Mouse (Mus musculus): ENCODE measurements around the gene Atxn7l3. TPM values are rescaled to one million over a fixed set of nuclear protein-coding genes. Genes with fewer than 3 reads are reported as not detected.
A peak's percentile ranks its signal among the peaks of the same experiment; 100 is the strongest.

Gene Atxn7l3
- 11.6 and 13.1 TPM in 2 replicates for polyA plus RNA-seq (2012; ENCODE audit: insufficient read depth, insufficient read length, missing spikeins)

DNA sequence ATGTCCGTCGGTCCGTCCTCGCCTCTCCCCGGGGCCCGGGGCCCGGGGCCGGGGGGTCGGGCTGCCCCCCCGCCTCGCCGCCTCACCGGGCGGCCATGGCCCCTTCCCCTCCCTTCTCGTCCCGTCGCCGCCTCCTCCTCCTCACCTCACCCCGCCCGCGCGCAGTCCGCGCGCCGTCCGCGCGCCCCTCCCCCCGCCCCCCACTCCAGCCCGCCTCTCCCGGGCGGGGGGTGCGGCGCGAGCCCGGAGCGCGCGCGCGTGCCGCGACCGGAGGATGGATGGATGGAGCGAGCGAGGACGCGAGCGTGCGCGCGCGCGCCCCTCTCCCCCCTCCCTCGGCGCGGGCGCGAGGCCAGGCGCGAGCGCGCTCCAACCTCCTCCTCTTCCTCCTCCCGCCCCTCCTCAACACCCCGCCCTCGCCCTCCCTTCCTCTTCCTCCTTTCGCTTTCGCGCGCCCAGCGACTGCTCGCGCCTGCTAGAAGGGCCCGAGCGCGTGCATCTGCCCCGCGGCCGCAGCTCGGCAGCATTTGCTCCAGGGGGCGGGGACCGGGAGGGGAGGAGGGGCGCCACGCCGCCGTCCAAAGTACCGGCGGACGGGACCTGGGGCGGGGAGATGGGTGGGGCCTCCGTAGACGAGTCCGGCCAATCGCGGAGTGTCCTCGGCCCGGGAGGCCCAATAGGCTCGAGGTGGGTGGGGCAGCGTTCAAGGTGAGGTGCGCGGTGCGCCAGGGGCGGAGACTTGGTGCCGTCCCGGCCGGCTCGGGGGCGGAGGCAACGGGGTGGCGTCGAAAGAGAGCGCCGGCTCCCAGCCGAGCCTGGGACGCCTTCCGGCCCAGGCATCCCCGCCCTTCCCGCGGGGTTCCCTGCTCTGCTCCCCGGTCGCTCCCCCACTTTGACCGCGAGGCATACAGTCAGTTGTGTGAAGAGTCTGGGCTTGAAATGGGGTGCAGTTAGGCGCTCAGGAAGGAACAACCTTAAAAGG, at the start of gene Atxn7l3:
Gene Atxn7l3, minus strand, starts transcription at position 141 of the 982 bp plus-strand sequence.
- peaks cover 3% of the 10 kb centered on the region; the same call in 1 of the 2 replicates for H3K4me1 ChIP-seq (ENCODE audit: control insufficient read depth, insufficient read depth, insufficient read length, low read length)
- H3K4me3 ChIP-seq (ENCODE audit: insufficient read depth, low read depth, low read length): peak within 1 kb of the TSS; percentile 87
- peak within 1 kb of the TSS; percentile 90 for H3K27ac ChIP-seq (replicated peaks; ENCODE audit: low read depth, low read length)

DNA sequence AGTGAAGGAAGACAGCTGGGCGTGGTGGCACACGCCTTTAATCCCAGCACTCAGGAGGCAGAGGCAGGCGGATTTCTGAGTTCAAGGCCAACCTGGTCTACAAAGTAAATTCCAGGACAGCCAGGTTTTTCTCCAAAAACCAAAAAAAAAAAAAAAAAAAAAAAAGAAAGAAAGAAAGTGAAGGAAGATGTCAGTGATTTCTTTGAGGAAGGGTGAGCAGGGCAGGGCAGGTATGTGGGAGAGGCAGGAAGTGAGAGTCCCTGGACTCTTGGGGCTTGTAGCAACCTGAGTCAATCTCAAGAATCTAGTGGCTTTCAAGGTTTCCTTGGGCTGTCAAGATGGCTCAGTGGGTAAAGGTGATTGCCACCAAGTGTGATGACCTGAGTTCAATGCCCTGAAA, 48.0 kb upstream of the Atxn7l3 start:
- Histone ChIP-seq H3K4me1 (ENCODE audit: control insufficient read depth, insufficient read depth, insufficient read length, low read length) (0 out of 2 replicates have a peak, but pooled peaks cover 4% of the 10 kb centered on the region), H3K27ac (replicated peaks; ENCODE audit: low read depth, low read length) (no peak overlapping the region), H3K4me3 (ENCODE audit: insufficient read depth, low read depth, low read length) (no peak overlapping the region)

DNA sequence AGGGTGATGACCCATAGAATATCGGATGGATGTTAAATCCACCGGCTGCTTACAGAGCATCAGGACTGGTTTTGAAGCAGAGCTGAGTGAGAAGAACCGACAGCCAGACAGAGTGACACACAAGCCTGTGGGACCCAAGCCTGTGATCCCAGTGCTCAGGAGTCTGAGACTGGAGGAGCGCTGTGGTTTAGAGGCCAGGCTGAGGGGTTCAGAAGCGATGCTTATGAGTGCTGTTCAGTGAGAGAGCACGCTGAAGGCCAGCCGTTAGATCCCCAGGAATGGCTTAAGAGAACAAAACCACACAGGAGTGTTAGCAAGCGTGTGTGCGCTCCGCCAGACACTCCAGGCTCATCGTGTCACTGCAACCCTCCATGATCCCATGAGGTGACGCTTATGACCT, 46.3 kb upstream of the Atxn7l3 start:
- H3K4me3 ChIP-seq (ENCODE audit: insufficient read depth, low read depth, low read length): no peak overlapping the region
- no peak overlapping the region for H3K27ac ChIP-seq (replicated peaks; ENCODE audit: low read depth, low read length)
- peaks cover 12% of the 10 kb centered on the region for H3K4me1 ChIP-seq (ENCODE audit: control insufficient read depth, insufficient read depth, insufficient read length, low read length)

DNA sequence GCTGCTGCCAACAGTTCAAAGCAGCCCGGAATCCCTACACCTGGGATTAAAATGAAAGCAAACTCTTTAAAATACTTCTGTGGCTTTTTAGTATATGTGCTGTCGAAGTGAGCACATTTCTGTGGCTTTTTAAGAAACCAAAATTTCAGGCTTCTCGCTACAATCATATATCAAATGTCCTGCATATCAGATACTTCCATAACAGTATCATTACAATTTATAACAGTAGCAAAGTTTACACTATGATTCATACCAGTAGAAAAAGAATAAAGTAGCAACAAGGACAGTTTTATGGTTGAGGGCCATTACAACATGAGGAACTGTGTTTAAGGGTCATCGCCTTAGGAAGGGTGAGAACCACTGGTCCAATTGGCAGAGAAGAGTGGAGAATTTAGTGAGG, 44.7 kb upstream of the Atxn7l3 start:
- no peak overlapping the region for H3K27ac ChIP-seq (replicated peaks; ENCODE audit: low read depth, low read length)
- no peak overlapping the region for H3K4me3 ChIP-seq (ENCODE audit: insufficient read depth, low read depth, low read length)
- H3K4me1 ChIP-seq (ENCODE audit: control insufficient read depth, insufficient read depth, insufficient read length, low read length): peaks cover 10% of the 10 kb centered on the region

DNA sequence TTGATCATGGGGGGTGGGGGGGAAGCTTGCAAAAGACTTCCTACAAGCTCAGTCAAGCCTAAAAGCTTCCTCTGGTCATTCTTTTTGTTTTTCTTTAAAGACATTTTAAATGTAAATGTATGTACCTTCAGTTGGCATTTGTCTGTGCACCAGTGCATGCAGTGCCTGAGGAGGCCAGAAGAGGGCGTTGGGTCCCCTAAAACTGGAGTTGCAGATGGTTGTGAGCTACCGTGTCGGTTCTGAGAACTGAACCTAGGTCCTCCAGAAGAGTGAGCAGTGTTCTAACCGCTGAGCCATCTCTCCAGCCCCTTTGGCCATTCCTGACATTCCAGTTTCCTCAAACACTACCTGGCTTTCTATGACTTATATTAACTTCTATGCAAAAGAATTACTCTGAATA, 43.2 kb upstream of the Atxn7l3 start:
- no peak overlapping the region for H3K4me3 ChIP-seq (ENCODE audit: insufficient read depth, low read depth, low read length)
- H3K4me1 ChIP-seq (ENCODE audit: control insufficient read depth, insufficient read depth, insufficient read length, low read length): peaks cover 12% of the 10 kb centered on the region
- no peak overlapping the region for H3K27ac ChIP-seq (replicated peaks; ENCODE audit: low read depth, low read length)

DNA sequence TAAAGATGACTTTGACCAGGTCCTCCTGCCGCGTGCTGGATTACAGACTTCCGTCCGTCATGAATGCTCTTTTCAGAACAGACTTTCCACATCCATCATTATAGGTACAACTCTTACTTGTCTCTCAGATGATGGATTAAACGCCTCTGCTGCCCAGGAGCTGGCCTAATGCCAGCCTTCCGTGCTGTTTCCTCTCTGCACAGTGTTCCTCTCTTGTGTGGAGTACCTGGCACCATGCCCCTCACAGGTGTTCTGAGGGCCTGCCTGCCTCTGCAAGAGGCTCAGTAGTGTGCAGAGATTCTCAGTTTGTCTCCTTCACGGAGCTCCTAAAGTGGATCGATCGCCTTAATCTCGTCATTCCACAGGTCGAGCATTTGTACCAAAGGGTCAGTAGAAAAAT, 42.8 kb upstream of the Atxn7l3 start:
- Histone ChIP-seq H3K4me3 (ENCODE audit: insufficient read depth, low read depth, low read length) (no peak overlapping the region), H3K27ac (replicated peaks; ENCODE audit: low read depth, low read length) (peak overlapping the region; percentile 95)

DNA sequence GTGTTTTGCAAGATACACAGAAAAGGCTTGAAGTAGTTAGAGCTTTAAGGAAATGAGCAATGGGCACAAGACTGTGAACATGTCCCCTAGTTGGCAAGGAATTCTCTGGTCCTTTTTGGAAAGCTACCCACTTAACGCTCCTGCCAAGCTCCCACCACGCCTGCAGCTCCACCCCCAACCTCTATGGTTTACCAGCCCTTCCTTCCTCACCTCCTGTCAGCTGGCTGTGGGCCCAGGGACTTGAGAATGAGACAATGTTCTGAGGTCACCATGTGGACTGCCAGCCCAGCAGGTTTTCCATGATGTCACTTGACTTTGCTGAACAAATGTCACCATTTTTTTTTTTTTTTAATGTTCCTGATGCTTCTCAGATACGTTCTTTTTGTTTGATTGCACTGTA, 42.1 kb upstream of the Atxn7l3 start:
- H3K4me1 ChIP-seq (ENCODE audit: control insufficient read depth, insufficient read depth, insufficient read length, low read length): peaks cover 12% of the 10 kb centered on the region
- H3K4me3 ChIP-seq (ENCODE audit: insufficient read depth, low read depth, low read length): no peak overlapping the region
- H3K27ac ChIP-seq (replicated peaks; ENCODE audit: low read depth, low read length): peak overlapping the region; percentile 95

More for the DNA sequence above, 42.8 kb upstream of the Atxn7l3 start:
- peaks cover 12% of the 10 kb centered on the region for H3K4me1 ChIP-seq (ENCODE audit: control insufficient read depth, insufficient read depth, insufficient read length, low read length)

DNA sequence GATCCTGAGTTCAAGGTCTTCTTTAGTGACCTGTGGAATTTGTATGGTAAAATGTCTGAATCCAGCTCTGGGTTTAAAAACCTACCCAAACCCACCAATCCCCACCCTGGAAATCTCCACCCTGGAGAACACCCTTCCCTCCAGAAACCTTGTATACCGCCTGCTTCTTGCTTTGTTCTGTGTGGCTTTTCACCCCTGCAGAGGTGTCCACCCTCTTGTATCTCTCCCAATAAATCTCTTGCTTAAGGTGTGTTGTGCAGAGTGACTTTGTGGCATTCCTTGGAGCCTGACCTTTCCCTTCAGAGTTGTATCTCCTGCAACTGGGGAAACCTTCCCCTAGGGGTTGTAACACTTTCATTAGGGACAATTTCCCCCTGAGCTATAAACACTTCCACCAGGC, 41.5 kb upstream of the Atxn7l3 start:
- Histone ChIP-seq H3K27ac (replicated peaks; ENCODE audit: low read depth, low read length) (peak overlapping the region; percentile 64), H3K4me1 (ENCODE audit: control insufficient read depth, insufficient read depth, insufficient read length, low read length) (peaks cover 12% of the 10 kb centered on the region), H3K4me3 (ENCODE audit: insufficient read depth, low read depth, low read length) (no peak overlapping the region)

DNA sequence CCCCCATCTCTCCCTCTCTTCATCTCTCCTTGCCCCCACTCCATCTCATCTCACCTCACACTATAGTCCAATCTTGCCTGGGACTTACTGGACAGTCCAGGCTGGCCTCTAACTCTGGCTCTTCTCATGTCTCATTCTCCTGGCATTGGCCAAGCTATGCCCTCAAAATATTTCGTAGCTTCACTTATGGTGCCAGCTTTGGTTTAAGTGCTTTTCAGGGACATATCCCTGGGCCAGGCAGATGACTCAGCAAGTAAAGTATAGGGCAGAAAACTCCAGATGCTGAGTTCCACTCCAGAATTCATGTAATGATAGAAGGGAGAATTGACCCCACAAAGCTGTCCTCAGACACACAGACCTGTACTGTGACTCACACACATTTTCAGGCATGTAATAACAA, 39.8 kb upstream of the Atxn7l3 start:
- H3K4me3 ChIP-seq (ENCODE audit: insufficient read depth, low read depth, low read length): no peak overlapping the region
- H3K4me1 ChIP-seq (ENCODE audit: control insufficient read depth, insufficient read depth, insufficient read length, low read length): peaks cover 12% of the 10 kb centered on the region
- H3K27ac ChIP-seq (replicated peaks; ENCODE audit: low read depth, low read length): peak overlapping the region; percentile 58

DNA sequence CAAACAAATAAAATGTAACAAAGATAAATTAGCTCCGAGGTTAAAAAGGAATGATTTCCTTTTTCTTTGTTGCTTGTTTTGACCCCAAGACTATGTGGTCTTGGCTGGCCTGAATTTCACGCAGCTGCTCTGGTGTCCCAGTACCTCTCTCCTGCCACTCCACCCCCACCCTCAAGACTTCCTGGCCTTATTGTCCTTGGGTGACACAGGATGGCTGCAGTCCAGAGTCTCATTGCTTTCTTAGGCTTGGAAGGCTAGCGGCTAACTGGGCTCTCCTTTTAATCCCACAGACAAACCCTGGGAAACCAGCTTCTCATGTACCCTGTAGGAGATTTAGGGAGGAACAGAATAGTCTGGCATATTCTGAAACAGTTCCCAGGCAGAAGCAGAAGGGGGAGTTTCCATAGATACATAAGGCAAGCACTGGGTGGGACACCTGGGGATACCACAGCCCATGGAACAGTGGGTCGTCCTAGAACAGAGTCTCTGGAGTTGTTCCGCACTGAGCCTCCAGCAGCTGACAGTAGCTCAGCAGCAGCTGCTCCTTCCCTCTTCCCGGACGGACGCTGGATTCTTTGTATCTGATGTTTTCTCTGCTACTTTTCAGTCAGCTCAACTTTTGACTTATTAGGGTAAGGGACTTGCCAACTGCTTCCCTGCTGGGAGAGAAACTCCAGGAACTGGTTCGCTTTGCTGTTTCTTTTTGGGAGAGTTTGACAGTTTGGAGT, 38.7 kb upstream of the Atxn7l3 start:
- Histone ChIP-seq H3K4me1 (ENCODE audit: control insufficient read depth, insufficient read depth, insufficient read length, low read length) (peaks cover 12% of the 10 kb centered on the region), H3K27ac (replicated peaks; ENCODE audit: low read depth, low read length) (peak overlapping the region; percentile 81), H3K4me3 (ENCODE audit: insufficient read depth, low read depth, low read length) (peak overlapping the region; percentile 5)

DNA sequence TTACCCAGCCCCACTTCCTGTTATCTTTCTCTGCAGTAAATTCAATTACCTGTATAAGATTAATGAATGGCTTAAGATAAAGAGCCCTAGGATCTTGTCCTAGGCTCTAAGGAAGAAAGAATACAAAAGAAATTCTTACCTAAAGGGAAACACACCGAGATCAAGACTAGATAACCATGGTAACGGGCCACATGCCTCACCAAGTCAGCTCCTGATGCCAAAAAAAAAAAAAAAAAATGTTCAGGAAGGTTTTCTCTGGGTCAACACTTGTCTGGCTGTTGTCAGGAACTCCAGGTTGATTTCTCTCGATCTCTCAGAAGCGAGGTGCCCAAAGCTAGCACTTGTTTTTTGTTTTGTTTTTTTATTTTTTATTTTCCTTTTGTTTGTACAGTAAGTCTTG, 37.6 kb upstream of the Atxn7l3 start:
- Histone ChIP-seq H3K27ac (replicated peaks; ENCODE audit: low read depth, low read length) (no peak overlapping the region), H3K4me1 (ENCODE audit: control insufficient read depth, insufficient read depth, insufficient read length, low read length) (peaks cover 8% of the 10 kb centered on the region), H3K4me3 (ENCODE audit: insufficient read depth, low read depth, low read length) (no peak overlapping the region)

DNA sequence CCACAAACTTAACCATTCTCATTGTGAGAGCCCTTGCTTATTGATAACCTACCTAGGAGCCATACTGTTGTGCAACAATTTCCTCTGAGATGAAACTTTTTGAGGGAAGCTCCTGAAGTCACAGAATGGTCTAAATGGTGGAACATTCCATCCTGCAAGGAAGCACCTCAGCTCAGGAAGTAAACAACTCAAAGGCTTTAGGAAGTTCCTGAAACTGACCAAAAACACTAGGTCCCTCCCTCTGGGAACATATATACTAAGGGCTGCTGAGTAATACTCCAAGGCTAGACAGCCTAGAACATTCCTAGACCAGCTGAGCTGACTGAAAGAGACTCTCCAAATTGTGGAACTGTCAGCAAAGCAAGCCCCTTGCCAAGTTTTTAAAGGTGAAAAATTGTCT, 36.6 kb upstream of the Atxn7l3 start:
- Histone ChIP-seq H3K4me1 (ENCODE audit: control insufficient read depth, insufficient read depth, insufficient read length, low read length) (peaks cover 5% of the 10 kb centered on the region), H3K4me3 (ENCODE audit: insufficient read depth, low read depth, low read length) (no peak overlapping the region), H3K27ac (replicated peaks; ENCODE audit: low read depth, low read length) (no peak overlapping the region)

DNA sequence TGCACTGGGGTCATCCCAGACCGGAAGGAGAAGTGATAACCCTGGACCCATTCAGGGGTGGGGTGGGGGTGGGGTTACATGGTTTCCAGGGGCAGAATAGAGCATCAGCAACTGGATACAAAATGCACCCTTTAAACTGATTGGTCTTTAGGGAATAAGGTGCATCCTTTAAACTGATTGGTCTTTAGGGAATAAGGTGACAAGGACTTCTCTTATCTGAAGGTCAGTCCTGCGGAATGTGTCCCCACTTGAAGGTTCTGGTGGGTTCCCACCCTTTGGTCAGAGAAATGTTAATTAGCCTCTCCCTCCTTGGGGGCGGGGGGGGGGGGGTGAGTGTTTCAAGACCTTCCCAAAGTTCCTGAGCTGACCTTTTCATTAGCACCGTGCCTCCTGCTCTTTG, 35.4 kb upstream of the Atxn7l3 start:
- Histone ChIP-seq H3K27ac (replicated peaks; ENCODE audit: low read depth, low read length) (no peak overlapping the region), H3K4me3 (ENCODE audit: insufficient read depth, low read depth, low read length) (no peak overlapping the region)

DNA sequence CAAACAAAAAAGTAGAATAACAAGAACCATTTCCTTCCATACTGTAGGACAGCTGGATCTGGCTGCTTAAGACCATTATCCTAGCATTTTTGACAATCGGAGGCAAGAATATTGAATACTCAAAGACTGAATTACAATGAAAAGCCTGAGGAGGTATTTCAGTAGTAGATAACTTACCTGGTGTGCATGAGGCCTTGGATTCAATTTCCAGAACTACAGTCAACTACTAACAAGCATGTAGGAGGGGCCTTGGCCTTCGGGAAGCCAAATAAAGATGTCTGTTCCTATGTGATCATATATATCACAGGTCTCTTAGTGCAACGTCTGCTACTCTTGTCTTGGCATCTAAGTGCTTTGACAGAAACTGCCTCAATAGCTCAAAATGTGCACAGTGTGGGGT, 33.6 kb upstream of the Atxn7l3 start:
- H3K4me1 ChIP-seq (ENCODE audit: control insufficient read depth, insufficient read depth, insufficient read length, low read length): peaks cover 2% of the 10 kb centered on the region; the same call in 1 of the 2 replicates
- H3K27ac ChIP-seq (replicated peaks; ENCODE audit: low read depth, low read length): no peak overlapping the region
- H3K4me3 ChIP-seq (ENCODE audit: insufficient read depth, low read depth, low read length): no peak overlapping the region

More for the DNA sequence above, 35.4 kb upstream of the Atxn7l3 start:
- peaks cover 2% of the 10 kb centered on the region for H3K4me1 ChIP-seq (ENCODE audit: control insufficient read depth, insufficient read depth, insufficient read length, low read length)

DNA sequence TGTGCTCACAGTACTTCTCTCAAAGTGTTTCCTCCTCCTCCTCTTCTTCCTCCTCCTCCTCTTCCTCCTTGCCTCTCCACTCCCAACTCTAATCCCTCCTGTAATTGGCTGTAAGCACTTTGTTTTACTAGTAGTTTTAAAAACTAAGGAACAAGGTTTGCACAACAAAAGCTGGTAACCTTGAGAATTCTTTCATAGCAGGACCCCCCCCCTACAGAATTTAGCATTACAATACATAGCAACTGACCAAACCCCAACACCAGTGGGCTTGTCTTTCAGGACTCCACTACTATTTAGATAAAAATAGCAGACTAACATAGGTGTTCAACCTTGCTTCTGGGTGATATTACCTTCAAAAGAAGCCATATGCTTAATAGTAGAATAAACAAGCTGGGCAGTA, 33.1 kb upstream of the Atxn7l3 start:
- no peak overlapping the region for H3K4me3 ChIP-seq (ENCODE audit: insufficient read depth, low read depth, low read length)
- no peak overlapping the region for H3K27ac ChIP-seq (replicated peaks; ENCODE audit: low read depth, low read length)

More for the DNA sequence above, 33.1 kb upstream of the Atxn7l3 start:
- H3K4me1 ChIP-seq (ENCODE audit: control insufficient read depth, insufficient read depth, insufficient read length, low read length): no peaks in the 10 kb centered on the region
